Mouse (Mus musculus): Measurements from ENCODE around the gene Nr1d2. TPM values are rescaled to one million over a fixed set of nuclear protein-coding genes. Genes with fewer than 3 reads are reported as not detected.

Nr1d2 gene
- polyA plus RNA-seq, 1 experiment from 2014 or later = 6.2 TPM

Small RNAs within 50 kb of the gene (microRNA-seq; reads per million reads assigned to microRNA genes)
- gene Gm44469 = not detected

Other genes starting within 250 kb of the Nr1d2 start
- gene Nkiras1, start 32.0 kb upstream of the Nr1d2 start, polyA plus RNA-seq (2015; fragmentation: Nextera tagmentation; extraction: Ambion mirVana) = 20.4 and 25.8 TPM in 2 replicates
- 314 and 405 TPM in 2 replicates for gene Rpl15, start 32.3 kb upstream of the Nr1d2 start, polyA plus RNA-seq (2015; fragmentation: Nextera tagmentation; extraction: Ambion mirVana)
- gene Ube2e1, start 92.7 kb upstream of the Nr1d2 start, polyA plus RNA-seq (2015; fragmentation: Nextera tagmentation; extraction: Ambion mirVana) = 145 and 153 TPM in 2 replicates